Mouse (Mus musculus): Measurements from ENCODE around the gene Oas1d. TPM values are rescaled to one million over a fixed set of nuclear protein-coding genes. Genes with fewer than 3 reads are reported as not detected.

Gene Oas1d
- polyA plus RNA-seq (2017; shearing (Covaris generic)): not detected

DNA sequence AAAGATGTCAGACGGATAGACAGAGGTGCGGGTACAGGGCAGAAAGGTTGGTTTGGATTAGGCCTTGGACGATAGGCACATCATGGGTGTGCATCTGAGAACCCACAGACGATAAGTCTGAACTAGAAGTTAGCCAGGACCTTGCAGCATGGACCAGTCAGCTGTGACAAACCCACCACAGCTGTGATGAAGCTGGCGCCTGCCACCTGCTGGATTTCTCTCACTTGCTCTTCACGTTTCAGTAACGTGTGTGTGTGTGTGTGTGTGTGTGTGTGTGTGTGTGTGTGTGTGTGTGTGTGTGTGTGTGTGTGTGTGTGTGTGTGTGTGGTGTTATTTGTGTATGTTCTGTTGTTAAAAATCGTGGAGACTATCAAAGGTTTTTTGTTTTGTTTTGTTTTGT, at the start of gene Oas1d:
TSS of gene Oas1d (plus strand) at position 333 of the 400 bp plus-strand sequence.

DNA sequence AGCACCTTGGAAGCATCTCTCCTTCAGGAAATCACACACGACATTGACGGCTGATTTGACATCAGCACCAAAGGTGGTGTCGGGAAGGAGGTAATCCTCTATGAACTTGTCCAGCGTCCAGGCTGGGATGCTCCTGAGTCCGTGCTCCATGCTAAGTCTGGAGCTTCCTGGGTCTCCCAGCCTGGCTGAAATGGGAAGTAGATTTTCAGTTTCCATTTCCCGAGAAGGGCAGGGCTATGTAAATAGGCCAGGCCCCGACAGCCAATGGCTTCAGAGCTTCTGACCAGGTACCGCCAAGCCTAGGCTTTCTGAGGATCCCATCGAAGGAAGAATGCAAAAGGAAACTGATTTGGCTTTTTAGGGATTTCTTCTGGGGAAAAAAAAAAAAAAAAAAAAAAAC, 26.9 kb upstream of the Oas1d start, which contains the start of gene Oas1g:
TSS of gene Oas1g (minus strand) at position 201 of the 400 bp plus-strand sequence.

DNA sequence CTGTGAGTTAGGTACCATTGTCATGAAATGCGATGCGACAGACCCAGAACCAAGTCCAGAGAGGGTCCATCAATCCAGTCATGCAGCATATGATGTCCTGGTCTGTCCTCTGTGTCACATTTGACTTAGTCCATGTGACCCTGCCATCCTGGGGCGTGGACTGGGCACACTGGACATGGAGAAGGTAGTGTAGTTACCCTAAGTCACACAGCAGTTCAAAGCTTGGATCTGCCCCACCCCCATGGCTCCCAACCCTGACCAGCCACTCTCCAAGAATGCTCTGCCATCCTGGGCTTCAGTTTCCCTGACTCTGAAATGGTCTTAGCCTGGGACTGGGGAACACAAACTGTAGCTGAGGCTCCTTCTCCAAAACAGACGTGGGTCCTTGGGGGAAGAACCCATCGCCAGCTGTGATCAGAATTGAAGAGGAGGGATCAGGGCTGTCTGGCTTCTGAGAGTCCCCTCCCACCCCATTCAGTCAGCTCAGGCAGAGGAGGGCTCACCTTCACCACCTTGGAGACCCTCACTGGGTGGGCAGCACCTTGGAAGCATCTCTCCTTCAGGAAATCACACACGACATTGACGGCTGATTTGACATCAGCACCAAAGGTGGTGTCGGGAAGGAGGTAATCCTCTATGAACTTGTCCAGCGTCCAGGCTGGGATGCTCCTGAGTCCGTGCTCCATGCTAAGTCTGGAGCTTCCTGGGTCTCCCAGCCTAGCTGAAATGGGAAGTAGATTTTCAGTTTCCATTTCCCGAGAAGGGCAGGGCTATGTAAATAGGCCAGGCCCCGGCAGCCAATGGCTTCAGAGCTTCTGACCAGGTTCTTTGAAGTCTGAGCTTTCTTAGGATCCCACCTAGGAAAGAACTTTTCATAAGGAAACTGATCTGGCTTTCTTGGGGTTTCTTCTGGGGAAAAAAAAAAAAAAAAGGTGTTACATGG, 7.3 kb upstream of the Oas1d start, which contains the start of gene Oas1a:
TSS of gene Oas1a (minus strand) at position 731 of the 943 bp plus-strand sequence.

Other genes starting within 250 kb of the Oas1d start
- gene Dtx1, start 202.6 kb upstream of the Oas1d start, polyA plus RNA-seq (2017; shearing (Covaris generic)): 23.4 TPM
- 6.8 TPM for gene Oas2, start 164.7 kb upstream of the Oas1d start, polyA plus RNA-seq (2017; shearing (Covaris generic))
- gene Oas3, start 136.9 kb upstream of the Oas1d start, polyA plus RNA-seq (2017; shearing (Covaris generic)): 20.0 TPM
- gene Oas1e, start 119.0 kb upstream of the Oas1d start, polyA plus RNA-seq (2017; shearing (Covaris generic)): not detected
- gene Oas1c, start 102.0 kb upstream of the Oas1d start, polyA plus RNA-seq (2017; shearing (Covaris generic)): 13.4 TPM
- gene Oas1f, start 67.2 kb upstream of the Oas1d start, polyA plus RNA-seq (2017; shearing (Covaris generic)): not detected
- not detected for gene Oas1h, start 53.1 kb upstream of the Oas1d start, polyA plus RNA-seq (2017; shearing (Covaris generic))
- gene Oas1g, start 26.9 kb upstream of the Oas1d start, polyA plus RNA-seq (2017; shearing (Covaris generic)): 2.8 TPM
- gene Oas1a, start 7.0 kb upstream of the Oas1d start, polyA plus RNA-seq (2017; shearing (Covaris generic)): 79.6 TPM
- gene Rph3a, start 95.6 kb downstream of the Oas1d start, polyA plus RNA-seq (2017; shearing (Covaris generic)): not detected

All from activated CD4-positive, CD25-positive, alpha-beta regulatory T cell, adult 9 weeks (primary cell).